Mouse (Mus musculus) forebrain, embryonic 10.5 days (tissue): ENCODE results near the gene Sema5b. TPM values are rescaled to one million over a fixed set of nuclear protein-coding genes. Genes with fewer than 3 reads are reported as not detected.

Experiments
- DNase-seq: peaks from one replicate; pipeline ENCODE4 v3.0.0-alpha.2; 2017; ENCODE audit warnings: low spot score; ENCODE audit errors: extremely low spot score
- H3K27ac ChIP-seq: fragments of 300-500 bp; sonication (generic); 2 replicates; pipeline ENCODE4 v1.5.1; 2016; ENCODE audit warnings: mild to moderate bottlenecking
- H3K27me3 ChIP-seq: fragments of 300-500 bp; sonication (generic); 2 replicates; pipeline ENCODE4 v1.6.1; 2016; ENCODE audit warnings: mild to moderate bottlenecking; ENCODE audit not compliant: poor library complexity, severe bottlenecking
- H3K36me3 ChIP-seq: fragments of 300-500 bp; sonication (generic); replicated peaks from 2 replicates; pipeline ENCODE4 v1.6.1; 2016; ENCODE audit warnings: mild to moderate bottlenecking, moderate library complexity
- H3K4me1 ChIP-seq: fragments of 300-500 bp; sonication (generic); 2 replicates; pipeline ENCODE4 v1.6.1; 2016
- H3K4me3 ChIP-seq: fragments of 300-500 bp; sonication (generic); 2 replicates; pipeline ENCODE4 v1.5.1; 2016; ENCODE audit warnings: mild to moderate bottlenecking, moderate library complexity
- H3K9me3 ChIP-seq: fragments of 300-500 bp; sonication (generic); 2 replicates; pipeline ENCODE4 v1.6.1; 2016; ENCODE audit warnings: mild to moderate bottlenecking, moderate library complexity
- WGBS: fragments of 180-500 bp; shearing (Covaris S2); methylation state at CpG from one replicate; pipeline ENCODE4 v1.1.7; 2016; 5-methylcytosine and 5-hydroxymethylcytosine counted together
- polyA plus RNA-seq: library from polyadenylated mRNA; unstranded; fragments of >200 nt; fragmentation: Nextera tagmentation; extraction: Ambion mirVana; gene quantifications from 2 replicates; pipeline ENCODE4 v1.2.1, GENCODE M21; 2016

Sema5b gene
- polyA plus RNA-seq, 1 experiment from 2014 or later: 37.5 TPM

DNA sequence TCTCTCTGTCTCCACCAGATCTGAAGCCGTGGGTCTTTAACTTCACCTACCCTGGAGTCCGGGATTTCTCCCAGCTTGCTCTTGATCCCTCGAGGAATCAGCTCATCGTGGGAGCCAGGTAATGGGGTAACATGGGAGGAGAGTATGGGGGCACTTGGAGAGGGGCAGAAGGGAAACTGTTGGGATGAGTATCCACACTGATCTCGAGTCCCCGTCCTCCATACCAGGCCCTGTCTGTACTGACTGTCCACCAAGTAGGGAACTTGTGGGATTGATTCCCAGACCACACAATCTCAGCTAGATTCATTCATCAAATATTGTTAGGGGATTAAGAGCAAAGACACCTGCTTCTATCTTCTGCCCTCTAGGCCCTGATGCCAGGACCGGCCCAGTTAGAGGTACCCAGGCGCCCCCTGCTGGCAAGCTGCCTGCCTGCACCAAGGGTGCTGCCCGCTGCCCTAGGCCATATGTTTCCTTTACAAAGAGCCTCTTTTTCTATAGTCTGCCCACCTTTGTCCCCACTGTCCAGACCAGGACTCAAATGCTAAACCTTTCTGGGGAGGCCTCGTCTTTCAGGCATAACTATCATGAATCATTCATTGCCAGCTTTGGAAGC lies 87.2 kb downstream of the Sema5b start:
- Histone ChIP-seq H3K36me3 (peaks cover 80% of the 10 kb centered on the region), H3K4me1 (peaks cover 39% of the 10 kb centered on the region), H3K27ac (peak overlapping the region; percentile 25; the same call in 1 of the 2 replicates), H3K9me3 (no peaks in the 10 kb centered on the region), H3K27me3 (no peaks in the 10 kb centered on the region), H3K4me3 (no peak overlapping the region)
- DNase-seq: peak; percentile 83
- 45% methylated on average over 10 of the region's 10 CpGs for WGBS

DNA sequence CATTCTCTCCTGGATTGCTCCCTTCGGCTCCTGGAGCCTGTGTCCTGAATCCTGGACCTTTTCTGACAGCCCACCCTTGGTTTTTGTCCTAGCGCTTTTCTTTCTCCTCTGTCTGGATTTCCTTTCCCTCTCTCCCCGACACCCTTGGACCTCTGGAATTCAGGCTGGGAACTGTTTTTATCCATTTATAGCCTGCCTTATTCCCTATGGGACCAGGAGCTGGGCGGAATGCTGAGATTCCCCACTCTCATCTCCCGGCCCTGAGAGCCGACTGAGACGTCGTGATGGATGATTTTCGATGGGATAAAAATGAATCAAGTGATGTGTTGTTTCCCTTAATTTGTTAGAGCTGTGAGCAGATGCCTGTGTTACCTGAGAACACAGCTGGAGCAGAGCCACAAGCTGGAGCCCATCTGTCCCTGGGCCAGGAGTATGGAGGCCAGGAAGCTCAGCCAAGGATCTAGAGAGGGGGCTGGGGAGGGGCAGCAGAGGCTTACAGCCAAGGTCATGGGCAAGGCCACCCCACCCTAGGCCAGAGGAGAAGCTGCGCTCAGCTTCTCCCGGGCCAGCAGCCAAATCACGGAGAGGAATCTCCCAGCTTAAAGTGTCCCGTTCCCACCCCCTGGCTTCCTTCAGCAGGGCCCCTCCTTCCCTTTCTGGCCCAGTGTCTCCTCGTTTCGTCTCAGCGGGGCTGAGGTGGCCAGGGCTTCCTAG lies 89.7 kb downstream of the Sema5b start:
- Histone ChIP-seq H3K27me3 (no peaks in the 10 kb centered on the region), H3K36me3 (peaks cover 94% of the 10 kb centered on the region), H3K9me3 (no peaks in the 10 kb centered on the region), H3K27ac (no peak overlapping the region), H3K4me3 (no peak overlapping the region), H3K4me1 (peaks cover 18% of the 10 kb centered on the region)
- WGBS: 87% methylated on average over 16 of the region's 16 CpGs
- DNase-seq: no peak

DNA sequence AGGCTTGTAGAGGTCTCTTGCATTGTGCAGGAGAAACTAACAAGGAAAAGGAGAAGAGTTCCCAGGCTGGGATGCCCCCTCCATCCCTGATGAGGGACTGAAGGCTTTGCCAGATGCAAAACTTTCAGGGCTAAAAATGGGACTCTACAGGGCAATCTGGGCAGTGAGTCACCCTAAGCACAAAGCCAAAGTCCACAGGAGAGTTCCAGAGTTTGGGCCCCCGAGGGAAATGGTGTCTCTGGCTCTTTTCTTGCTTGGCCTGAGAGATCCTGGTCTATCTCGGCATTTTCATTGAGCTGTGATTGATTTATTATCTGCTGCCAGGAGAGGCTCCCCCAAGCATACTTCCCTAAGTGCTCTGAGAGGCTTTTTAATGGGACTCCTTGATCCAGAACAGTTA lies 92.1 kb downstream of the Sema5b start:
- DNase-seq: no peak
- Histone ChIP-seq H3K27ac (no peak overlapping the region), H3K36me3 (peaks cover 96% of the 10 kb centered on the region), H3K9me3 (no peaks in the 10 kb centered on the region), H3K4me3 (no peak overlapping the region), H3K27me3 (no peaks in the 10 kb centered on the region), H3K4me1 (peaks cover 7% of the 10 kb centered on the region)
- 78% methylated on average over 2 of the region's 2 CpGs for WGBS

DNA sequence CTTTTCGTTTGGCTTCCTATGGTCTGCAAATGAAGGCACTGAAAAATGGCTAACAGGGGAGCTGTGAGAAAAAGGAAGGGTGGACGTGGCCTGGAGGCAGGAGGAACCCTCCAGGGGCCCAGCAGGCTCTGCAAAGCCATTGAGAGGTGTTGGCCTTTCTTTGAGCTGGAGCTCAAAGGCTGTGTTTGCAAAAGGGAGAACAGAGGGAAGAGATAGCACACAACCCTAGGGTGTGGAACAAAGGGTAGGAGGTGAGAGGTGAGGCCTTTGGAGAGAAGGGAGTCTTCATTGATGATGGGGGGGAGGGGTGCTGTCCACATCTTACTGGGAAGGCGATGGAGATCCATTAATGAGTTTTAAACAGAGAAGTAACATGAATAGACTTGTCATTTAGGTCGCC lies 94.0 kb downstream of the Sema5b start:
- Histone ChIP-seq H3K4me1 (0 out of 2 replicates have a peak, but pooled peaks cover 3% of the 10 kb centered on the region), H3K27me3 (no peaks in the 10 kb centered on the region), H3K4me3 (no peak overlapping the region), H3K27ac (no peak overlapping the region), H3K9me3 (no peaks in the 10 kb centered on the region), H3K36me3 (peaks cover 90% of the 10 kb centered on the region)
- no peak for DNase-seq
- WGBS: 56% methylated on average over 4 of the region's 4 CpGs

DNA sequence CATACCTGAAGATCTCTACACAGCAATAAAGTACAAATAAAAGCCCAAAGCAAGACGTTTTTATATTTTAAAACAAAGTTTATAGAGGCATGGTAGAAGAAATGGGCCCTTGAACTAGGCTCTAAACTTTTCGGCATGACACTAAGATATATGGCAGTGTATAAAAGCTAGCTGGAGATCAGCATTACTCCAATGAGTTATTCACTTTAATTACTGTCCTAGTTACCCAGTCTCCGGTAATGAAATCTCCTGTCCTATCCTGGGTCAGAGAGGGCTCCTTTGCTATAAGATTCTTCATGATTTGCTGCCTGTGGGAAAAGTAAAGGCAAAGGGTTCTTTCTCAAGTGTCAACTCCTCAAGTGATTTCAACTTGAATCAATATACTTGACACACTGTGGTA lies 98.6 kb downstream of the Sema5b start:
- Histone ChIP-seq H3K4me3 (no peak overlapping the region), H3K36me3 (peaks cover 56% of the 10 kb centered on the region), H3K4me1 (no peaks in the 10 kb centered on the region), H3K9me3 (no peaks in the 10 kb centered on the region), H3K27ac (no peak overlapping the region), H3K27me3 (no peaks in the 10 kb centered on the region)
- WGBS: 85% methylated on average over 3 of the region's 3 CpGs
- no peak for DNase-seq

- Histone ChIP-seq H3K27me3 (no peaks in the 10 kb centered on the region), H3K27ac (no peak overlapping the region), H3K9me3 (no peaks in the 10 kb centered on the region), H3K4me3 (no peak overlapping the region), H3K4me1 (no peaks in the 10 kb centered on the region), H3K36me3 (peaks cover 76% of the 10 kb centered on the region)
- DNase-seq: no peak
- 82% methylated on average over 4 of the region's 4 CpGs for WGBS
These were observed 107.9 kb downstream of the Sema5b start for GRCm38 (mm10) chr16:35648862-35649261.

DNA sequence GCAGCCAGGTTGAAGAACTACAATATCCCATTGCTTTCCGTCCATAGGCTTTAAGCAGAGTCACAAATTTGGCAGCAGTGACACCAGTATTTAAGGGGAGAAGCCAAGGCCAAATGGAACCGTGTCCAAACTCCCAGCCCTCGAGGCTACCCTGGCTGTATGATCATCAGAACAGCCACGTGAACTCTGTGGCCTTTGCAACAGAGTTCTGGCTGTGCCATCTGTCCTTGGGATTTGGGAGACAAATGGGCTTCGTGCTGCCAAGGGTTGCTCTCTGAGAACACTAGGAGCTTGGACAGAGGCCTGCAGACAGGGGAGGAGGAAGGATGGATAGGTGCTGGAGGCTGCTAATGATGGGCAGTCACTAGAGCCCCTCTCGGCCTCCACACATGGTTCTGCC lies 111.3 kb downstream of the Sema5b start:
- Histone ChIP-seq H3K36me3 (peaks cover 77% of the 10 kb centered on the region), H3K9me3 (no peaks in the 10 kb centered on the region), H3K4me3 (no peak overlapping the region), H3K27me3 (peaks cover 3% of the 10 kb centered on the region; the same call in 1 of the 2 replicates), H3K4me1 (no peaks in the 10 kb centered on the region), H3K27ac (no peak overlapping the region)
- 76% methylated on average over 6 of the region's 6 CpGs for WGBS
- DNase-seq: no peak

GRCm38 (mm10) chr16:35652706-35653105 lies 111.8 kb downstream of the Sema5b start:
- H3K36me3 ChIP-seq: peaks cover 77% of the 10 kb centered on the region
- DNase-seq: no peak
- no peaks in the 10 kb centered on the region for H3K9me3 ChIP-seq
- H3K27ac ChIP-seq: no peak overlapping the region
- H3K4me1 ChIP-seq: no peaks in the 10 kb centered on the region
- WGBS: 94% methylated on average over 3 of the region's 3 CpGs
- H3K4me3 ChIP-seq: no peak overlapping the region
- peaks cover 8% of the 10 kb centered on the region; the same call in 1 of the 2 replicates for H3K27me3 ChIP-seq

DNA sequence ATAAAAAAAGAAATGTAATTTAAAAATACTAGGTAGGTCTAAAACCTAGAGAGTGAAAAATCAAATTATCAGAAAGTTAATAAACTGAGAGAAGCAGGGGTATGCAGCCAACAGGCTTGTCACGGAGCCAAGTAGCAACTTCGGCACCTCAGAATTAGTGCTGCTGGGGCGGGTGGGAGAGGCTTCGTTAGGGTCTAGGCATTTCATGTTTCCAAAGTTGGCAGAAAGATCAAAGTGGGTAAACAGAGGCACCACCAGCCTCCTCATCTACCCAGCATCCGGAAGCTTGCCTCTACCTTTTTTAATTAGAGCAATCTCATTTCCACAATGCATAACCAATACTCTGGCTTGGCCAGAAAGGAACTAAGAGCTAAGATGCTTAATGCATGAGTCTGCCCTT lies 113.0 kb downstream of the Sema5b start:
- Histone ChIP-seq H3K4me3 (no peak overlapping the region), H3K27me3 (peaks cover 21% of the 10 kb centered on the region), H3K9me3 (no peaks in the 10 kb centered on the region), H3K4me1 (no peaks in the 10 kb centered on the region), H3K36me3 (peaks cover 76% of the 10 kb centered on the region), H3K27ac (no peak overlapping the region)
- WGBS: 95% methylated on average over 5 of the region's 5 CpGs
- no peak for DNase-seq

DNA sequence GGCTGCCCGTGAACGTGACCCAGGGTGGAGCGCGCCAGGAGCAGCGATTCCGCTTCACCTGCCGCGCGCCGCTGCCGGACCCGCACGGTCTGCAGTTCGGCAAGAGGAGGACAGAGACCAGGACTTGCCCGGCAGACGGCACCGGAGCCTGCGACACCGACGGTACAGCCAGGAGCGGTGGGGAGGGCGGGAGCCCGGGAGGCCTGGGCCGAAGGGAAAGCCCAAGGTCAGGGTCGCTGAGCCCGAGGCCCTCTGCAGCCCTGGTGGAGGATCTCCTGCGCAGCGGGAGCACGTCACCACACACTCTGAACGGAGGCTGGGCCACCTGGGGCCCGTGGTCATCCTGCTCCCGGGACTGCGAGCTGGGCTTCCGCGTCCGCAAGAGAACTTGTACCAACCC lies 119.3 kb downstream of the Sema5b start:
- Histone ChIP-seq H3K36me3 (peaks cover 93% of the 10 kb centered on the region), H3K4me1 (peaks cover 11% of the 10 kb centered on the region), H3K9me3 (no peaks in the 10 kb centered on the region), H3K27me3 (peaks cover 51% of the 10 kb centered on the region), H3K4me3 (peak overlapping the region; percentile 37), H3K27ac (no peak overlapping the region)
- WGBS: 17% methylated on average over 36 of the region's 36 CpGs
- DNase-seq: no peak

DNA sequence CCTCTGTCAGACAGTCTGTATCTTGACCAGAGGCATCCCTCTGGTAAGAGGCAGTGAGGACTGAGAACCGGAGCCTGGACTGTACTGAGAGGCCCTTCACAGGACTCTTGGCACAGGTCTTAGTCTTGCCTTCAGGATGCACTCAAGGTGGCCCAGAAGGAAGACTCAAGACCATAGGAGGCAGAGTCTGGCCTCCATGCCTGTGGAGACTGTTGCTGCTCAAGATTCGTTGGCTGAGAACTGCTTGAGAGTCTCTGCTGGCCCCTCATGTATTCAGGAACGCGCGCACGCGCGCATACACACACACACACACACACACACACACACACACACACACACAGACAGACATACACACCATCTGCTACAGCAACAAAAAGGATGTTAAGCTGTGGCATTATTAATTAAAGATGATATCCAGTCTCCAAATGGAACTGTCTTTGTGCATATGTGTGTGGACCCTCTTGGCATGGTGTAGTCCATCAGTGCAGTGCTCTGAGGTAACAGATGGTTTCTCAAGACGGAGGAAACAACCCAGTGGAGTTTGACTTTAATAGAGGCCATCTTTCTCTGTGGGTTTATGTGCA lies 123.0 kb downstream of the Sema5b start:
- H3K36me3 ChIP-seq: peaks cover 65% of the 10 kb centered on the region
- DNase-seq: no peak
- no peak overlapping the region for H3K4me3 ChIP-seq
- H3K27me3 ChIP-seq: peaks cover 31% of the 10 kb centered on the region
- H3K9me3 ChIP-seq: no peaks in the 10 kb centered on the region
- no peak overlapping the region for H3K27ac ChIP-seq
- peaks cover 11% of the 10 kb centered on the region for H3K4me1 ChIP-seq
- WGBS: 98% methylated on average over 9 of the region's 9 CpGs

GRCm38 (mm10) chr16:35664847-35665246 lies 123.9 kb downstream of the Sema5b start:
- no peak overlapping the region for H3K27ac ChIP-seq
- H3K4me3 ChIP-seq: no peak overlapping the region
- peaks cover 22% of the 10 kb centered on the region for H3K27me3 ChIP-seq
- no peaks in the 10 kb centered on the region for H3K9me3 ChIP-seq
- no peak for DNase-seq
- WGBS: 91% methylated on average over 4 of the region's 4 CpGs
- H3K36me3 ChIP-seq: peaks cover 57% of the 10 kb centered on the region
- peaks cover 7% of the 10 kb centered on the region for H3K4me1 ChIP-seq

DNA sequence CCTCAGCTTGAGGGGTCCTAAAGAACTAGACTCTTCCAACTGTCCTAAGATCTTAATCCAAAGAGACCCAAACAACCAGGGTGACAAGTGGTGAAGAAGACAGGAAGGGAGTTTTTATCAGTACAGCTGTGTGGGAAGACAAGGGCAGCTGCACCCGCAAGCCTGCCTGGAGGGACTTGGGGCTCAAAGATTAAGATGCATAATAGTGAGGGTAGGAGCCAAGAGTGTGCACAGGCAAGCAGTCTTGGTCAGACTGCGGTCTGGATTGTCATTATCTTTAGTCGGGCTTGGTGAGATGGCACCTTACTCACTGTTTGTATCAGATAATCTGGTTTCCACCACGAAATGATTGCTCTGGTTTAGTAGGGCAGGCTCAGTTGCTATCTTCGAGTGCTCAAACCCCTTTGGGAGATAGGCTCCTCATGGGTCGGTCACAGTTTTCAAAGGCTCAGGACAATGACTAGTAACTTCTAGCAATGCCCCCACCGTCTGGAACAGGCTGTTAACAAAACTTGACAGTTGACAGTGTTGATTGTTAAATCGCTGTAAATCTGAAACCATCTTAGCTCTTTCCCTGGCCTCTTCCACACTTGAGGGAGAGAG lies 136.7 kb downstream of the Sema5b start:
- no peak overlapping the region for H3K4me3 ChIP-seq

More for the DNA sequence above, 136.7 kb downstream of the Sema5b start:
- DNase-seq: no peak
- Histone ChIP-seq H3K9me3 (no peaks in the 10 kb centered on the region), H3K4me1 (peaks cover 4% of the 10 kb centered on the region; the same call in 1 of the 2 replicates), H3K27ac (no peak overlapping the region), H3K36me3 (no peaks in the 10 kb centered on the region), H3K27me3 (no peaks in the 10 kb centered on the region)
- 83% methylated on average over 8 of the region's 8 CpGs for WGBS
